11 mouse cellular contexts compared by ENCODE assay signal in genomic region chr19:47532449-47532848, GRCm38 (mm10). TPM values are rescaled to one million over a fixed set of nuclear protein-coding genes. Genes with fewer than 3 reads are reported as not detected.
DNase-seq lines count a peak whose midpoint lies in the region; TF ChIP-seq lines count a peak whose summit lies in the region.
"Had no signal": no experiment of that assay in that cellular context is flagged by ENCODE, and none has a peak within 500 bp of the region (broad histone marks: within the 10 kb centered on the region; RNA-seq: fewer than 3 reads in every experiment).

No protein-coding gene starts in this region.

- no peak for TF ChIP-seq POLR2A in bone marrow, adult 2 months (IDR thresholded peaks at IDR 0.05; ENCODE audit: borderline replicate concordance, control insufficient read depth, low read depth, low read length)

- H3K4me3 ChIP-seq in left cerebral cortex, adult 2 months, result no peak overlapping the region
- no peak overlapping the region for H3K4me3 ChIP-seq in bone marrow, adult 2 months (replicated peaks; ENCODE audit: control insufficient read depth, low read depth, low read length)
- H3K4me3 ChIP-seq: hindbrain, embryonic 10.5 days; kidney, embryonic 15.5 days had no signal

- H3K4me1 ChIP-seq in bone marrow, adult 2 months (ENCODE audit: control insufficient read depth, insufficient read depth, low read length), result peaks cover 5% of the 10 kb centered on the region

- H3K27ac ChIP-seq in left cerebral cortex, adult 2 months, result no peak overlapping the region
- H3K27ac ChIP-seq in bone marrow, adult 2 months (ENCODE audit: control insufficient read depth, insufficient read depth, low read depth, low read length, poor library complexity), result no peak overlapping the region
- H3K27ac ChIP-seq: hindbrain, embryonic 10.5 days; kidney, embryonic 15.5 days had no signal

- peak; percentile 33 for TF ChIP-seq CTCF in left cerebral cortex, adult 2 months (IDR thresholded peaks at IDR 0.05)
- TF ChIP-seq CTCF in bone marrow, adult 2 months (IDR thresholded peaks at IDR 0.05; ENCODE audit: control insufficient read depth, insufficient read depth, low read length), result peak; percentile 50

- intact Hi-C loops in left cerebral cortex, adult 2 months (cut with DNase I), result loop anchor here (10.0 kb wide), 1 partner anchor 202 kb away; the partner anchor contains the start of gene Sfr1
- intact Hi-C loops in left cerebral cortex, postnatal 10 days (cut with DNase I), result no loop called here

- DNase-seq in left cerebral cortex, adult 2 months (ENCODE audit: extremely low spot score in 1 of 2, low spot score in 2 of 2), result no peak
- no peak for DNase-seq in left cerebral cortex, postnatal 10 days (ENCODE audit: extremely low spot score in 1 of 2, low spot score in 2 of 2)
- DNase-seq in 416B (ENCODE audit: low read depth), result peak; percentile 15
- DNase-seq in A20 (ENCODE audit: low read depth, low spot score), result peak; percentile 29
- DNase-seq in frontal cortex, postnatal 14 days (ENCODE audit: low spot score in 2 of 2), result no peak
- DNase-seq in layer of hippocampus, adult 18-20 months (ENCODE audit: low spot score in 2 of 2), result no peak
- DNase-seq: heart, adult 18-20 months; left cerebral cortex, postnatal 4 days had no signal

- whole genome bisulfite sequencing in bone marrow, adult 2 months, result 86% methylated on average over 3 of the region's 3 CpGs

RNA-seq across cellular contexts. Expression of gene Stn1, which starts 4.9 kb away (rescaled TPM):
- 10 to 100 TPM; 23.0 to 27.5 TPM for total RNA-seq in left cerebral cortex, adult 2 months (2021)
- total RNA-seq in left cerebral cortex, postnatal 10 days (2021), result 10 to 100 TPM; 33.9 to 39.4 TPM
- polyA plus RNA-seq in bone marrow, adult 2 months (2011; ENCODE audit: insufficient read depth, insufficient read length, low replicate concordance, missing spikeins), result 7.5 and 19.1 TPM in 2 replicates
- 10 to 100 TPM; 21.0 to 22.8 TPM for total RNA-seq in layer of hippocampus, adult 18-20 months (2021)

RNA-seq across cellular contexts. Expression of gene Slk, which starts 47.0 kb away (rescaled TPM):
- total RNA-seq in left cerebral cortex, adult 2 months (2021), result 10 to 100 TPM; 51.3 to 55.7 TPM
- 10 to 100 TPM; 35.3 to 36.1 TPM for total RNA-seq in left cerebral cortex, postnatal 10 days (2021)
- 40.1 and 54.3 TPM in 2 replicates for polyA plus RNA-seq in bone marrow, adult 2 months (2011; ENCODE audit: insufficient read depth, insufficient read length, low replicate concordance, missing spikeins)
- 10 to 100 TPM; 64.4 to 64.7 TPM for total RNA-seq in layer of hippocampus, adult 18-20 months (2021)

Comparison
In these comparisons a context has a peak if more than half of its experiments do, and no peak if none do; other contexts are left out.
1. DNase-seq: peak in 416B (single experiment) and A20 (single experiment); none in left cerebral cortex, adult 2 months (0 of 2), left cerebral cortex, postnatal 10 days (0 of 2), frontal cortex, postnatal 14 days (0 of 2) and layer of hippocampus, adult 18-20 months (0 of 2).